Mouse (Mus musculus): ENCODE data around the gene Zc3h18. TPM values are rescaled to one million over a fixed set of nuclear protein-coding genes. Genes with fewer than 3 reads are reported as not detected.

The Zc3h18 gene
- polyA plus RNA-seq, 1 experiment from 2014 or later, result 20.2 TPM

DNA sequence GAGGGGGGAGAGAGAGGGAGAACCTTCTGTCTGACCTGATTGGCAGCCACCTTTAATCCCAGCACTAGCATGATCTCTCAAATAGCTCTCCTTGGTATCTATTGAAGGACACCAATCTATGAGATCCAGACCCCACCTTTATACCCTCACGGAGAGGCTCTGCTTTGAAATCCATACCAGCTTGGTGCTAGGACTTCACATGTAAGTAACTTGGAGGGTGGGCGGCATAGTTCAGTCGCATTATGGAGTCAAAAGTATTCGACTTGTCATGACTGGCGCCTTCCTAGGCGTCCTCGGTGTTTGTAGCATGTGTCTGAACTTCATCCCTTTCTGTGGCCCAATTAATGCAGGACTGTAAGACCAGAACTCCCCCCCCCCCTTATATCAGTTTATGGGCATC is 1.1 kb upstream of the Zc3h18 start:
- 91% methylated on average over 7 of the region's 7 CpGs for WGBS
- no peak for TF ChIP-seq EP300 (IDR thresholded peaks at IDR 0.05)
- TF ChIP-seq CTCF (IDR thresholded peaks at IDR 0.05), result no peak
- no peak overlapping the region for H3K4me2 ChIP-seq (replicated peaks; ENCODE audit: low read depth, low read length)

DNA sequence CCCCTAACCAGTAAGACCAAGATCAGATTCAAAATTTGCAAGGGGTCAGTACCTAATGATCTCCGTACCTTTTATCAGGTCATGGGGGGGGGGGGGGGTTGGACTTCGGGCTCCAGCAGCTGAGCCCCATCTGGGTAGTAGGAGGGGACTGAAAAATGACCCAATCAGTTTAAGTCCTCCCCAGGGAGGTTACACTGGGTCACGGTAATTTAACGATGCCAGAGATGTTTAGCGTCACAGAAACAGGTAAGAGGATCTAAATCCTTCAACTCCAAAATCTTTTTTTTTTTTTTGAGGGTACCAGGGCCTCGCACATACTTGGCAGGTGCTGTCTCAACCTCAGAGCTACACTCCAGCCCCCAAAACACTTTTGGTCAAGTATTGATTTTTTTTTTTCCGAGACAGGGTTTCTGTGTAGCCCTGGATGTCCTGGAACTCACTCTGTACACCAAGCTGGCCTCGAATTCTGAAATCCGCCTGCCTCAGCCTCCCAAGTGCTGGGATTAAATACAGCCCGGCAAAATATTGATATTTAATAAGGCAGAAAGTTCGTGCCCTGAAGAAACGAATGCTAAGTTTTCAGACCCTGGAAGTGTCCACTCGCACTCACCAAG is 551 bp upstream of the Zc3h18 start:
- peak overlapping the region; percentile 95 for H3K4me3 ChIP-seq (ENCODE audit: low read depth, low read length)
- no peak overlapping the region for H3K9ac ChIP-seq (replicated peaks; ENCODE audit: low read depth)
- ATAC-seq (peak; percentile 0; the same call in 1 of the 2 replicates), DNase-seq (ENCODE audit: low spot score) (no peak)
- H3K27ac ChIP-seq (ENCODE audit: low read length), result no peak overlapping the region
- no peaks in the 10 kb centered on the region for H3K27me3 ChIP-seq (replicated peaks; ENCODE audit: insufficient read depth, low read length)
- peak overlapping the region; percentile 43 for H3K4me2 ChIP-seq (replicated peaks; ENCODE audit: low read depth, low read length)
- no peaks in the 10 kb centered on the region for H3K9me3 ChIP-seq (ENCODE audit: low read length)
- WGBS, result 25% methylated on average over 13 of the region's 13 CpGs
- peaks cover 6% of the 10 kb centered on the region; the same call in 1 of the 2 replicates for H3K4me1 ChIP-seq (ENCODE audit: insufficient read depth, low read depth, low read length)
- no peaks in the 10 kb centered on the region for H3K36me3 ChIP-seq (ENCODE audit: insufficient read depth, low read length)
- TF ChIP-seq CTCF (IDR thresholded peaks at IDR 0.05) (no peak), EP300 (IDR thresholded peaks at IDR 0.05) (no peak)

More for the DNA sequence above, 1.1 kb upstream of the Zc3h18 start:
- ATAC-seq (no peak), DNase-seq (ENCODE audit: low spot score) (no peak)
- Histone ChIP-seq H3K4me1 (ENCODE audit: insufficient read depth, low read depth, low read length) (peaks cover 6% of the 10 kb centered on the region; the same call in 1 of the 2 replicates), H3K27me3 (replicated peaks; ENCODE audit: insufficient read depth, low read length) (no peaks in the 10 kb centered on the region), H3K9me3 (ENCODE audit: low read length) (no peaks in the 10 kb centered on the region), H3K4me3 (ENCODE audit: low read depth, low read length) (no peak overlapping the region), H3K36me3 (ENCODE audit: insufficient read depth, low read length) (no peaks in the 10 kb centered on the region), H3K9ac (replicated peaks; ENCODE audit: low read depth) (no peak overlapping the region), H3K27ac (ENCODE audit: low read length) (no peak overlapping the region)

DNA sequence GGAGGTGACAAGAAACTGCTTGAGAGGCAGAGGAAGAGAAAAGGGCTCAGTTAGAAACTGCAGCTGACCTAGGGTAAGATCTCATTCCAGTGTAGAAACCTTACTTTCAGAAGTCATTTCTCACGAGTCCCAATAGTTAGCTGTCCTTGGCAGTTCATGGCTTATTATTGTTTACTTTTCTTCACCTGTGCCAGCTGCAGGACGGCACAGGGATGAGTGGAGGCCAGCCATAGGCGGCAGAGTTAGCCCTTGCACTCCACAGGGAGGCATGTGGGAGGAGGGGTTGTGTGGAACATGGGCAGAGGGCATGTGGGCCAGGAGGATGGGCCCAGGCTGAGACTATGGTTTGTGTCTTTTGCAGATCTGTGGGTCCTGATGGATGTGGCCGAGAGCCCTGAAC is 6.6 kb downstream of the Zc3h18 start:
- Histone ChIP-seq H3K36me3 (ENCODE audit: insufficient read depth, low read length) (0 out of 2 replicates have a peak, but pooled peaks cover 5% of the 10 kb centered on the region), H3K4me3 (ENCODE audit: low read depth, low read length) (no peak overlapping the region), H3K4me1 (ENCODE audit: insufficient read depth, low read depth, low read length) (no peaks in the 10 kb centered on the region), H3K27me3 (replicated peaks; ENCODE audit: insufficient read depth, low read length) (no peaks in the 10 kb centered on the region), H3K9me3 (ENCODE audit: low read length) (no peaks in the 10 kb centered on the region), H3K27ac (ENCODE audit: low read length) (no peak overlapping the region), H3K9ac (replicated peaks; ENCODE audit: low read depth) (no peak overlapping the region), H3K4me2 (replicated peaks; ENCODE audit: low read depth, low read length) (no peak overlapping the region)
- ATAC-seq (no peak), DNase-seq (ENCODE audit: low spot score) (no peak)
- TF ChIP-seq CTCF (IDR thresholded peaks at IDR 0.05), result no peak
- TF ChIP-seq EP300 (IDR thresholded peaks at IDR 0.05), result no peak
- WGBS, result 62% methylated on average over 4 of the region's 4 CpGs

DNA sequence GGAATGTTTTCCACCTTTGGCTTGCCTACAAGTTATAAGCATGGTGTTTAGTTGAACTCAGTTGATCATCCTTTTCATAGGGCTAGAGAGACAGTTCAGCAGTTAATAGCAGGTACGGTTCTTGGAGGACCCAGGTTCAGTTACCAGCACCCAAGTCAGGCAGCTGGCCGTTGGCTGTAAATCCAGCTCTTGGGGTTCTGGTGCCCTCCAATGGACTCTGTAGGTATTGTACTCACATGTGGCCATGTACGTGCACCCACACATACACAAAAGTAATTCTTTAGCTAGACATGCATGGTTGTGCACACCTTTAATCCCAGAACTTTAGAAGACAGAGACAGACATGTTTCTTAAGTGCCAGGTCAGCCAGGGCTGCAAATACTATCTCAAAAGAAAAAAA is 12.9 kb downstream of the Zc3h18 start:
- H3K4me2 ChIP-seq (replicated peaks; ENCODE audit: low read depth, low read length), result no peak overlapping the region
- H3K27ac ChIP-seq (ENCODE audit: low read length), result no peak overlapping the region
- DNase-seq (ENCODE audit: low spot score), result no peak
- 83% methylated on average over 3 of the region's 3 CpGs for WGBS
- peaks cover 29% of the 10 kb centered on the region; the same call in 1 of the 2 replicates for H3K36me3 ChIP-seq (ENCODE audit: insufficient read depth, low read length)
- no peaks in the 10 kb centered on the region for H3K9me3 ChIP-seq (ENCODE audit: low read length)
- TF ChIP-seq CTCF (IDR thresholded peaks at IDR 0.05) (peak; percentile 14; the same call in 1 of the 2 replicates), EP300 (IDR thresholded peaks at IDR 0.05) (no peak)
- ATAC-seq, result no peak
- H3K27me3 ChIP-seq (replicated peaks; ENCODE audit: insufficient read depth, low read length), result no peaks in the 10 kb centered on the region
- no peak overlapping the region for H3K4me3 ChIP-seq (ENCODE audit: low read depth, low read length)
- no peak overlapping the region for H3K9ac ChIP-seq (replicated peaks; ENCODE audit: low read depth)
- H3K4me1 ChIP-seq (ENCODE audit: insufficient read depth, low read depth, low read length), result no peaks in the 10 kb centered on the region

DNA sequence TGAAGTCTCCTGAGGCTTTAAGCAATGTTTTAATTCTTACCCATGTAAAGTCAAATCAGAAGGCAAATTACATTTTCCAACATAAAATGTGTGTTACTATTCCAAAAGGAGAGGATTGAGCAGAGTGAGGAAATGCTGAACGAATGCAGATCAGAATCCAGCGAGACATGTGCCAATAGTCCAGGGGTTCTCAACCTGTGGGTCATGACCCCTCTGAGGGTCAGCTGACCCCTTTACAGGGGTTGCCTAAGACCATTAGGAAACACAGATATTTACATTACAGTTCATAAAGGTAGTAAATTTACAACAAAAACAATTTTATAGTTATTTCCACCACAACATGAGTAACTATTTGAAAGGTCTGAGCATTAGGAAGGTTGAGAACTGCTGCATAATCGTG is 14.3 kb downstream of the Zc3h18 start:
- Histone ChIP-seq H3K9me3 (ENCODE audit: low read length) (no peaks in the 10 kb centered on the region), H3K27me3 (replicated peaks; ENCODE audit: insufficient read depth, low read length) (no peaks in the 10 kb centered on the region), H3K4me2 (replicated peaks; ENCODE audit: low read depth, low read length) (no peak overlapping the region), H3K36me3 (ENCODE audit: insufficient read depth, low read length) (peaks cover 31% of the 10 kb centered on the region; the same call in 1 of the 2 replicates), H3K27ac (ENCODE audit: low read length) (no peak overlapping the region), H3K9ac (replicated peaks; ENCODE audit: low read depth) (no peak overlapping the region), H3K4me1 (ENCODE audit: insufficient read depth, low read depth, low read length) (no peaks in the 10 kb centered on the region), H3K4me3 (ENCODE audit: low read depth, low read length) (no peak overlapping the region)
- ATAC-seq (no peak), DNase-seq (ENCODE audit: low spot score) (no peak)
- TF ChIP-seq CTCF (IDR thresholded peaks at IDR 0.05), result no peak
- no peak for TF ChIP-seq EP300 (IDR thresholded peaks at IDR 0.05)
- 82% methylated on average over 3 of the region's 3 CpGs for WGBS

GRCm38 (mm10) chr8:122393717-122394116 is 17.3 kb downstream of the Zc3h18 start:
- ATAC-seq (no peak), DNase-seq (ENCODE audit: low spot score) (no peak)
- Histone ChIP-seq H3K4me2 (replicated peaks; ENCODE audit: low read depth, low read length) (no peak overlapping the region), H3K4me3 (ENCODE audit: low read depth, low read length) (no peak overlapping the region), H3K27ac (ENCODE audit: low read length) (no peak overlapping the region), H3K9me3 (ENCODE audit: low read length) (no peaks in the 10 kb centered on the region), H3K27me3 (replicated peaks; ENCODE audit: insufficient read depth, low read length) (no peaks in the 10 kb centered on the region), H3K9ac (replicated peaks; ENCODE audit: low read depth) (no peak overlapping the region), H3K4me1 (ENCODE audit: insufficient read depth, low read depth, low read length) (no peaks in the 10 kb centered on the region), H3K36me3 (ENCODE audit: insufficient read depth, low read length) (peaks cover 35% of the 10 kb centered on the region; the same call in 1 of the 2 replicates)
- no peak for TF ChIP-seq CTCF (IDR thresholded peaks at IDR 0.05)
- TF ChIP-seq EP300 (IDR thresholded peaks at IDR 0.05), result no peak
